Mouse (Mus musculus) C2C12 (cell line): ENCODE results near the gene Gm20388.

Experiments
- CEBPB ChIP-seq: IDR thresholded peaks from one replicate; pipeline ENCODE4 v1.6.1; 2011; ENCODE audit warnings: low read depth, mild to moderate bottlenecking, control low read depth, moderate library complexity
- CTCF ChIP-seq: IDR thresholded peaks from one replicate; pipeline ENCODE4 v1.5.1; 2011; ENCODE audit not compliant: control insufficient read depth, insufficient read depth, insufficient read length
- FOSL1 ChIP-seq: IDR thresholded peaks from one replicate; pipeline ENCODE4 v1.8.0; 2011; ENCODE audit warnings: mild to moderate bottlenecking, low read length; ENCODE audit not compliant: poor library complexity, insufficient read depth, severe bottlenecking
- MAX ChIP-seq: IDR thresholded peaks from one replicate; pipeline ENCODE4 v1.6.1; 2011; ENCODE audit warnings: mild to moderate bottlenecking, control low read depth
- MYOD1 ChIP-seq: IDR thresholded peaks from one replicate; pipeline ENCODE4 v1.6.1; 2011; ENCODE audit warnings: low read depth; ENCODE audit not compliant: control insufficient read depth, insufficient read length
- MYOG ChIP-seq: IDR thresholded peaks from one replicate; pipeline ENCODE4 v1.6.1; 2011; ENCODE audit not compliant: control insufficient read depth, insufficient read length; ENCODE audit errors: extremely low read depth
- USF1 ChIP-seq: IDR thresholded peaks from one replicate; pipeline ENCODE4 v1.6.1; 2011; ENCODE audit warnings: low read depth, mild to moderate bottlenecking, control low read depth, moderate library complexity

GRCm38 (mm10) chr8:123157888-123158465 lies 3247.3 kb downstream of the Gm20388 start, which contains the start of gene Sult5a1:
- TF ChIP-seq CTCF, result no peak
- no peak for TF ChIP-seq MAX
- no peak for TF ChIP-seq FOSL1
- no peak for TF ChIP-seq MYOD1
- no peak for TF ChIP-seq CEBPB
- no peak for TF ChIP-seq USF1
- no peak for TF ChIP-seq MYOG
